Mouse (Mus musculus): ENCODE results near the gene Gm10135.
"Not testable (repeated sequence)": the region's sequence is repeated elsewhere in the genome, so short reads cannot be mapped to it uniquely, and the experiment has no call there.

Gene Gm10135

GRCm38 (mm10) chr5:72974602-72975001 lies at the start of gene Gm10135:
Gene Gm10135 (minus strand): TSS chr5:72974702.
- DNase-seq (ENCODE audit: low read depth, low spot score): no peak

- DNase-seq (ENCODE audit: low read depth, low spot score): no peak
Observed at GRCm38 (mm10) chr5:73023801-73024200, 49.3 kb upstream of the Gm10135 start.

- DNase-seq (ENCODE audit: low read depth, low spot score): no peak
Observed at GRCm38 (mm10) chr5:73014745-73015144, 40.2 kb upstream of the Gm10135 start.

- DNase-seq (ENCODE audit: low read depth, low spot score): not testable (repeated sequence)
Observed at GRCm38 (mm10) chr5:73013611-73014287, 39.2 kb upstream of the Gm10135 start.

- not testable (repeated sequence) for DNase-seq (ENCODE audit: low read depth, low spot score)
Observed at GRCm38 (mm10) chr5:73012884-73013610, 38.5 kb upstream of the Gm10135 start.

GRCm38 (mm10) chr5:73011806-73012205 lies 37.3 kb upstream of the Gm10135 start:
- not testable (repeated sequence) for DNase-seq (ENCODE audit: low read depth, low spot score)

GRCm38 (mm10) chr5:73008230-73008629 lies 33.7 kb upstream of the Gm10135 start:
- DNase-seq (ENCODE audit: low read depth, low spot score): not testable (repeated sequence)

GRCm38 (mm10) chr5:73007582-73007959 lies 33.1 kb upstream of the Gm10135 start:
- DNase-seq (ENCODE audit: low read depth, low spot score): no peak

- DNase-seq (ENCODE audit: low read depth, low spot score): no peak
Observed at GRCm38 (mm10) chr5:73006784-73007581, 32.5 kb upstream of the Gm10135 start, which contains the start of gene Slc10a4. Gene Slc10a4 (plus strand): TSS chr5:73006883.

GRCm38 (mm10) chr5:73004046-73004445 lies 29.5 kb upstream of the Gm10135 start:
- DNase-seq (ENCODE audit: low read depth, low spot score): no peak

- not testable (repeated sequence) for DNase-seq (ENCODE audit: low read depth, low spot score)
Observed at GRCm38 (mm10) chr5:72998546-72998945, 24.0 kb upstream of the Gm10135 start.

- DNase-seq (ENCODE audit: low read depth, low spot score): no peak
Observed at GRCm38 (mm10) chr5:72995379-72995778, 20.9 kb upstream of the Gm10135 start.

- DNase-seq (ENCODE audit: low read depth, low spot score): no peak
Observed at GRCm38 (mm10) chr5:72994928-72995327, 20.4 kb upstream of the Gm10135 start.

- DNase-seq (ENCODE audit: low read depth, low spot score): no peak
Observed at GRCm38 (mm10) chr5:72994424-72994823, 19.9 kb upstream of the Gm10135 start.

- DNase-seq (ENCODE audit: low read depth, low spot score): no peak
Observed at GRCm38 (mm10) chr5:72992474-72992873, 18.0 kb upstream of the Gm10135 start.

GRCm38 (mm10) chr5:72989756-72990155 lies 15.3 kb upstream of the Gm10135 start:
- DNase-seq (ENCODE audit: low read depth, low spot score): no peak

GRCm38 (mm10) chr5:72987786-72988185 lies 13.3 kb upstream of the Gm10135 start:
- DNase-seq (ENCODE audit: low read depth, low spot score): no peak

GRCm38 (mm10) chr5:72984091-72984490 lies 9.6 kb upstream of the Gm10135 start:
- DNase-seq (ENCODE audit: low read depth, low spot score): peak; percentile 36

GRCm38 (mm10) chr5:72976539-72976938 lies 2.0 kb upstream of the Gm10135 start:
- DNase-seq (ENCODE audit: low read depth, low spot score): no peak

GRCm38 (mm10) chr5:72975996-72976395 lies 1.5 kb upstream of the Gm10135 start:
- DNase-seq (ENCODE audit: low read depth, low spot score): no peak

- DNase-seq (ENCODE audit: low read depth, low spot score): no peak
Observed at GRCm38 (mm10) chr5:72972934-72973333, 1.6 kb downstream of the Gm10135 start.

- no peak for DNase-seq (ENCODE audit: low read depth, low spot score)
Observed at GRCm38 (mm10) chr5:72972435-72972834, 2.1 kb downstream of the Gm10135 start.

All from brain, embryonic 18.5 days (tissue).